Mouse (Mus musculus) lung, embryonic 14.5 days (tissue): Measurements from ENCODE around the gene Epn3. TPM values are rescaled to one million over a fixed set of nuclear protein-coding genes. Genes with fewer than 3 reads are reported as not detected.

ENCODE experiments used
- ATAC-seq: fragments of 200-750 bp; cut with Nextera tagmentation; 2 replicates; pipeline ENCODE4 v1.8.0; 2017; ENCODE audit warnings: mild to moderate bottlenecking, moderate TSS enrichment, moderate library complexity; ENCODE audit not compliant: insufficient read depth
- DNase-seq: peaks from one replicate; pipeline ENCODE4 v3.0.0-alpha.2; 2015
- H3K27ac ChIP-seq: fragments of 300-500 bp; sonication (generic); 2 replicates; pipeline ENCODE4 v1.5.1; 2014; ENCODE audit warnings: low read depth, mild to moderate bottlenecking, moderate library complexity
- H3K27me3 ChIP-seq: fragments of 300-500 bp; sonication (generic); 2 replicates; pipeline ENCODE4 v1.6.1; 2014; ENCODE audit warnings: low read length, control low read depth; ENCODE audit not compliant: insufficient read depth
- H3K36me3 ChIP-seq: fragments of 300-500 bp; sonication (generic); 2 replicates; pipeline ENCODE4 v1.6.1; 2014; ENCODE audit warnings: control low read depth; ENCODE audit not compliant: insufficient read depth
- H3K4me1 ChIP-seq: fragments of 300-500 bp; sonication (generic); 2 replicates; pipeline ENCODE4 v1.6.1; 2014; ENCODE audit warnings: antibody characterized with exemption, control low read depth; ENCODE audit not compliant: insufficient read depth
- H3K4me2 ChIP-seq: fragments of 300-500 bp; sonication (generic); 2 replicates; pipeline ENCODE4 v1.6.1; 2014; ENCODE audit warnings: mild to moderate bottlenecking
- H3K4me3 ChIP-seq: fragments of 300-500 bp; sonication (generic); 2 replicates; pipeline ENCODE4 v1.5.1; 2014; ENCODE audit warnings: low read depth, low read length
- H3K9ac ChIP-seq: fragments of 300-500 bp; sonication (generic); 2 replicates; pipeline ENCODE4 v1.6.1; 2014
- H3K9me3 ChIP-seq: fragments of 300-500 bp; sonication (generic); 2 replicates; pipeline ENCODE4 v1.6.1; 2016; ENCODE audit warnings: low read depth, low read length, control low read depth
- CTCF ChIP-seq: IDR thresholded peaks from 2 replicates; pipeline ENCODE4 v1.5.1; 2016; ENCODE audit warnings: antibody characterized with exemption, low read depth
- WGBS: fragments of 180-500 bp; shearing (Covaris S2); extraction: QIAGEN DNeasy Blood & Tissue Kit; methylation state at CpG from one replicate; pipeline ENCODE4 v1.1.7; 2014; 5-methylcytosine and 5-hydroxymethylcytosine counted together
- polyA plus RNA-seq: library from polyadenylated mRNA; unstranded; fragments of >200 nt; fragmentation: Nextera tagmentation; extraction: Ambion mirVana; gene quantifications from 2 replicates; pipeline ENCODE4 v1.2.1, GENCODE M21; 2014

Epn3 gene
- polyA plus RNA-seq, 1 experiment from 2014 or later: 15.9 TPM

GRCm38 (mm10) chr11:94485223-94485622 is 14.6 kb downstream of the Epn3 start:
- no peaks in the 10 kb centered on the region for H3K9me3 ChIP-seq
- ATAC-seq: no peak

GRCm38 (mm10) chr11:94484636-94485035 is 15.1 kb downstream of the Epn3 start:
- no peak for TF ChIP-seq CTCF
- 89% methylated on average over 9 of the region's 9 CpGs for WGBS

More at GRCm38 (mm10) chr11:94485223-94485622, 14.6 kb downstream of the Epn3 start:
- no peak overlapping the region for H3K9ac ChIP-seq
- no peak overlapping the region for H3K4me2 ChIP-seq
- no peaks in the 10 kb centered on the region for H3K36me3 ChIP-seq
- 74% methylated on average over 5 of the region's 5 CpGs for WGBS
- H3K27ac ChIP-seq: no peak overlapping the region
- 0 out of 2 replicates have a peak, but pooled peaks cover 5% of the 10 kb centered on the region for H3K27me3 ChIP-seq
- H3K4me1 ChIP-seq: no peaks in the 10 kb centered on the region
- DNase-seq: no peak
- H3K4me3 ChIP-seq: no peak overlapping the region
- TF ChIP-seq CTCF: no peak

DNA sequence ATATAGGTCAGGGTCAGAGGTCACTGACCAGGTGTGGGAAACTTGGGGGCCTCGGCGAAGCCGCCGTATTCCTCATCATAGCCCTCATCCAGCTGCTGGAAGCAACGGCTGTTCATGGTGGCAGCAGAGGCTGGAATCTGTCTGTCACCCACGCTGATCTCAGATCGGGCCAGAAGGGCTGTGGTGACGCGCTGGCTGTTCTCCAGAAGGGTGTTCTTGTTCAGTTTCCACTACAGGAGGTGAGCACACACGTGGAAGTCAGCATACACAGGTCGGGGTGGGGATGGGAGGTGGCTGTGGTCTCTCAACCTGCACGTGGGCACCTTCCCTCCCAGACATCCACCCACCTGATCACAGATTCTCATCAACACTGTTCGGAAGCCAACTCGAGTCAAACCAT is 15.9 kb downstream of the Epn3 start:
- H3K27me3 ChIP-seq: 0 out of 2 replicates have a peak, but pooled peaks cover 5% of the 10 kb centered on the region
- WGBS: 77% methylated on average over 14 of the region's 14 CpGs
- no peak overlapping the region for H3K27ac ChIP-seq
- no peak overlapping the region for H3K4me3 ChIP-seq
- no peak for TF ChIP-seq CTCF
- H3K9ac ChIP-seq: no peak overlapping the region
- H3K4me1 ChIP-seq: no peaks in the 10 kb centered on the region
- no peak overlapping the region for H3K4me2 ChIP-seq
- H3K9me3 ChIP-seq: no peaks in the 10 kb centered on the region
- no peaks in the 10 kb centered on the region for H3K36me3 ChIP-seq
- no peak for ATAC-seq
- no peak for DNase-seq

More at GRCm38 (mm10) chr11:94484636-94485035, 15.1 kb downstream of the Epn3 start:
- Histone ChIP-seq H3K4me2 (no peak overlapping the region), H3K4me3 (no peak overlapping the region), H3K4me1 (no peaks in the 10 kb centered on the region), H3K27me3 (0 out of 2 replicates have a peak, but pooled peaks cover 5% of the 10 kb centered on the region), H3K9ac (no peak overlapping the region), H3K27ac (no peak overlapping the region), H3K36me3 (no peaks in the 10 kb centered on the region), H3K9me3 (no peaks in the 10 kb centered on the region)
- DNase-seq (no peak), ATAC-seq (no peak)

DNA sequence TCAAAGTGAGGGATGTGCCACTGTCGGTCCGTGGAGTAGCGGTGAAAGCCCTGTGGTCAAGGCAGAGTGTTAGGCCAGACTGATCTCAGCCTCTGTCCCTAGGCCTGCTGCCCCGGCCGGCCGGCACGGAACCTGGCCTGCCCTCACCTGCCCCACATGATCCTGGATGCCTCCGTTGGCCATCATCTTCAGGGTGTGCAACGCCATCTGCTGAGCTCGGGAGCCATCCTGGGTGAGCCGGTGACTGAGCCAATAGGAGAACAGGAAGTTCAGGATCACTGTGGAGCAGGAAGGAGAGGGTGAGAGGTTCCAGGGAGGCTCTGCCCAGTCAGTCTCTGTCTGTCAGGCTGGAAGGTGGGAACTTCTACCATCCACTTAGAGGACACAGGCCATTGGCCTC is 16.3 kb downstream of the Epn3 start:
- Histone ChIP-seq H3K27ac (no peak overlapping the region), H3K4me1 (no peaks in the 10 kb centered on the region), H3K36me3 (no peaks in the 10 kb centered on the region), H3K27me3 (0 out of 2 replicates have a peak, but pooled peaks cover 5% of the 10 kb centered on the region), H3K9me3 (no peaks in the 10 kb centered on the region), H3K9ac (no peak overlapping the region), H3K4me3 (no peak overlapping the region), H3K4me2 (no peak overlapping the region)
- 70% methylated on average over 11 of the region's 11 CpGs for WGBS
- ATAC-seq: no peak
- no peak for DNase-seq
- no peak for TF ChIP-seq CTCF

GRCm38 (mm10) chr11:94482738-94483137 is 17.0 kb downstream of the Epn3 start:
- Histone ChIP-seq H3K27me3 (0 out of 2 replicates have a peak, but pooled peaks cover 5% of the 10 kb centered on the region), H3K4me3 (no peak overlapping the region), H3K9me3 (no peaks in the 10 kb centered on the region), H3K9ac (no peak overlapping the region), H3K4me1 (no peaks in the 10 kb centered on the region), H3K36me3 (no peaks in the 10 kb centered on the region), H3K4me2 (no peak overlapping the region), H3K27ac (no peak overlapping the region)
- no peak for TF ChIP-seq CTCF
- ATAC-seq (no peak), DNase-seq (no peak)
- 85% methylated on average over 11 of the region's 11 CpGs for WGBS

DNA sequence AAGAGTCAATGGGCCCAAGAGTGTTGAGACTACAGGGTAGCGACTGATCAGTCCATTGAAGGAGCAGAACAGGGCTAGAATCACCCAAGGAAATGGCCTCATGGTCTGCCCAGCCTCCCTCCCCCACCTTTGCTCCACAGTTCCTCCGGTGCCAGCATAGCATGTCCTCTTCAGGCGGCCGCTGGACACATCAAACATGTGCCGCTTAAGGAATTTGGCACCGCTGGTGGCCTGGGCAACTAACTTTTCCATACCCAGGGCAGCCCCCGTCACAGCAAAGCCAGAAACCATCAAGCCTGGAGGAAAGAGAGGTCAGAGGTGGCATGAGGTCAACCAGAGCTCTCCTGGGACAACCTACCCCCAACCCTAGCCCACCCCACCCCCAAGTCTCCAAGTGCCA is 17.8 kb downstream of the Epn3 start:
- Histone ChIP-seq H3K9me3 (no peaks in the 10 kb centered on the region), H3K36me3 (no peaks in the 10 kb centered on the region), H3K4me2 (no peak overlapping the region), H3K27me3 (0 out of 2 replicates have a peak, but pooled peaks cover 3% of the 10 kb centered on the region), H3K4me1 (no peaks in the 10 kb centered on the region), H3K27ac (no peak overlapping the region), H3K9ac (no peak overlapping the region), H3K4me3 (no peak overlapping the region)
- ATAC-seq (no peak), DNase-seq (no peak)
- 90% methylated on average over 7 of the region's 7 CpGs for WGBS
- TF ChIP-seq CTCF: no peak

GRCm38 (mm10) chr11:94480382-94480781 is 19.4 kb downstream of the Epn3 start:
- Histone ChIP-seq H3K36me3 (no peaks in the 10 kb centered on the region), H3K4me1 (no peaks in the 10 kb centered on the region), H3K4me2 (no peak overlapping the region), H3K9ac (no peak overlapping the region), H3K4me3 (no peak overlapping the region), H3K27ac (no peak overlapping the region), H3K9me3 (no peaks in the 10 kb centered on the region), H3K27me3 (peaks cover under 1% of the 10 kb centered on the region)
- TF ChIP-seq CTCF: no peak
- WGBS: 84% methylated on average over 9 of the region's 9 CpGs
- ATAC-seq (no peak), DNase-seq (no peak)

GRCm38 (mm10) chr11:94477651-94478050 is 22.1 kb downstream of the Epn3 start:
- Histone ChIP-seq H3K4me2 (no peak overlapping the region), H3K27ac (no peak overlapping the region), H3K27me3 (peaks cover 25% of the 10 kb centered on the region), H3K4me3 (no peak overlapping the region), H3K36me3 (no peaks in the 10 kb centered on the region), H3K4me1 (peaks cover 9% of the 10 kb centered on the region; the same call in 1 of the 2 replicates), H3K9me3 (no peaks in the 10 kb centered on the region), H3K9ac (no peak overlapping the region)
- WGBS: 74% methylated on average over 6 of the region's 6 CpGs
- no peak for ATAC-seq
- TF ChIP-seq CTCF: no peak
- no peak for DNase-seq
